Mouse (Mus musculus): ENCODE measurements around the gene Kank4. TPM values are rescaled to one million over a fixed set of nuclear protein-coding genes. Genes with fewer than 3 reads are reported as not detected.

Kank4 gene
- 1.3 and 1.6 TPM in 2 replicates for polyA plus RNA-seq (2015; fragmentation: Nextera tagmentation; extraction: Ambion mirVana)

DNA sequence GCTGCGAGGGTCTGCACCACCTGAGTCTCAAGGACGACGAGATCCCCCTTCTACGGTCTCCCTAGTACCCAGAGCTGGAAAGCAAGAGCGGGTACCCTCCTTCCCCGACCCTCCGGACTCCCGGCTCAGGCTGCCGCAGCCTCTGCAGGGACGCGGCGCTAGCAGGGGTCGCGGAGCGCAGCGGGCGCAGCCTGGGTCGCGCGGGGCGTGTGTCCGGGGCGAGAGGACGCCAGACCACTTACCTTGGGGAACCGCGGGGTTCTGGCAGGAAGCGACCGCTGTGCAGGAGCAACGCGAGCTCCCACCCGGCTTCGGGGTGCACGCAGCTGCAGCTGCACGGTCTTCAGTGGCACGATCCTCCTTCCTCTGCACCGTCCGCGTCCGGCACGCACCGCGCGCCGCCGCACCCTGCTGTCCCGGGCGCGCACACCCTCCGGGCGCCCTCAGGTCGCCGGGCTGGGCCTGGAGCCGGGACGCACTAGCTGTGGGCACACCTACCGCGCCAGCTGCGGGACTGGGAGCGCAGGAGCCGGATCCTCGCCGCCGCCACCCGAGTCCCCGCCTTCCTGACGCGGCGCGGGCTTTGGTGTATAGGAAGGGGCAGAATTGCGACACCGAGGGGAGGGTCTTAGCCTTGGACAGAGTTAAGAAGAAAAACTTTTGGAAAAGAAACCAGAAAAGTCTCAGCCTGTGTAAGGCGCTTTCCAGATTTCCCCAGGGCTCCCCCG lies at the start of gene Kank4:
Kank4 (minus strand) TSS at position 354 of the 728 bp plus-strand sequence.

DNA sequence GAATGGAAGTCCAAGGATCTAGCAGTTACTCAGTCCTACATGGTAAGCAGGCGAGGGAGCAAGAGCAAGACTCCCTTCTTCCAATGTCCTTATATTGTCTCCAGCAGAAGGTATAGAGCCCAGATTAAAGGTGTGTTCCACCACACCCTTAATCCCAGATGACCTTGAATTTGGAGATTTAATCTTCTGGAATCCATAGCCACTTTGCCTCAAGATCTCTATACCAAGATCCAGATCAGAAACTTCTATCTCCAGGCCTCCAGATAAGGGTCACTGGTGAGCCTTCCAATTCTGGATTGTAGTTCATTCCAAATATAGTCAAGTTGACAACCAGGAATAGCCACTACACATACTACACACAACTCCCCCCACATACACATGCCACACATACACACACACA lies 6.4 kb upstream of the Kank4 start, which contains the start of gene I0C0044D17Rik:
I0C0044D17Rik (minus strand) TSS at position 101 of the 400 bp plus-strand sequence.

DNA sequence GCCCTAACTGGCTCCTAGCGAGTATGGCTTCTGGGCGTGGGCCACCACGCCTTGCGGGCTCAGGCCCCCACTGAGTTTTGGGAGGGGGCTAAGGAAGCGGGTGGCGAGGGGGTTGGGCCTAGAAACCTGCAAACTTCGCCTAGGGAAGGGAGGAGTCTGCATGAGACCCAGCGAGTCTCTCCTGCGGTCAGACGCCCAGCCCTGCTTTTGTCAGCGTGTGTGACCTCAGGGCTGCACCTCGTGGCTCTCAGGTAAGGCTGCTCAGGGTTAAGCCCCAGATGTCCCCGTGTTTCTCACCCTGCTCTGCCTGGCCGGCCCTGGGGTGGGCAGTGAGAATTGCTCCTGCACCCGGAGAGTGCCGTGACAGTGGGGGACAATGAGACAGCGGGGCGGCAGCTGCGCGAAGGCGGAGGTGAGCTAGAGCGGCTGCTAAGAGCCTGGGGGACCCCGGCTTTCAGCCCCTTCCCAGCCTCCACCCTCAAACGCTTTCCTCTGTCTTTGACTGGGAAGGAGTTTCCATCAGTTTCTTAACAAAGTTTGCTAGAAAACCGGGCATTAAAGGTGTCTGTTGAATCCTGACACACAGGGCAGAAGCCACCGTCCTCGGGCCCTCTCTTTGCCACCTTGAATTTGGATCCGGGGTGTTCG lies 90.6 kb downstream of the Kank4 start, which contains the start of gene L1td1:
L1td1 (plus strand) TSS at position 145 of the 648 bp plus-strand sequence.

Other genes starting within 250 kb of the Kank4 start
- 0.26 TPM in 1 of 2 replicates, not detected in the other for gene L1td1, start 90.8 kb downstream of the Kank4 start, polyA plus RNA-seq (2015; fragmentation: Nextera tagmentation; extraction: Ambion mirVana)
- not detected in 2 replicates for gene I0C0044D17Rik, start 6.3 kb upstream of the Kank4 start, polyA plus RNA-seq (2015; fragmentation: Nextera tagmentation; extraction: Ambion mirVana)
- gene Usp1, start 106.3 kb upstream of the Kank4 start, polyA plus RNA-seq (2015; fragmentation: Nextera tagmentation; extraction: Ambion mirVana), result 27.7 and 43.0 TPM in 2 replicates
- gene Angptl3, start 213.4 kb upstream of the Kank4 start, polyA plus RNA-seq (2015; fragmentation: Nextera tagmentation; extraction: Ambion mirVana), result 0.52 and 0.71 TPM in 2 replicates

All from neural tube, postnatal 0 days (tissue).